Mouse (Mus musculus) ES-Bruce4 (cell line): Measurements from ENCODE around the gene Yju2.

ENCODE experiments used
- CTCF ChIP-seq: IDR thresholded peaks from one replicate; pipeline ENCODE4 v1.8.1; 2011; ENCODE audit warnings: low read depth, low read length
- POLR2A ChIP-seq: IDR thresholded peaks from one replicate; pipeline ENCODE4 v1.8.1; 2011; ENCODE audit warnings: low read length; ENCODE audit not compliant: insufficient read depth

DNA sequence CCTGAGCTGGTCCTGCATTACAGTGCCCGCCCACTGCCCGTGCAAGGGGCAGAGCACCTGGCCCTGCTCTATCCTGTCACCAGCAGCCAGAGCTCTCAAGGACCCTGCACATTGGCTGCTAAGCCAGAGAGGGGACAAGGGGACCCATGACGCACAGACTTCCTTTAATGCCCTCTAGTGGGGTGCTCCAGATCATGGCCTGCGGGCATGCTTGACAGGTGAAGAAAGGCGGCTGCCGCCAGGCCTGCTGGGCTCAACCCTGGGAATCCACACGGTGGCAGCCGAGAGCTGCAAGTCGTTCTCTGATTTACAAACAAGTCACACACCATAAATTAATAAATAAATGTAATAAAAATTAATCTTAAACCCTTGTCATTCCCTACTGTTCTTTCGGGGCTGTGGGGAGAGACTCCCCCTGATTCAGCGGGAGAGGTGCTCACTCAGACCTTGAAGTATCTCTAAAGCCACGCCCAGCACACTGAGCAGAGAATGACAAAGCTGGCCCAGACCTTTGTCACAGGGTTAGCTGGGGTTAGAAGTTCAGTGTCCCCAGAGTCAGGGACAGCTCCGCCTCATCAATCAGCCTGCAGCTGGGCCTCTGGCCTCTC is 17.5 kb downstream of the Yju2 start:
- TF ChIP-seq POLR2A (no peak), CTCF (peak; percentile 73)
